Mouse (Mus musculus) ES-E14 (cell line): Measurements from ENCODE around the gene Arsb.

Source experiments
- CHD2 ChIP-seq: IDR thresholded peaks from 2 replicates; pipeline ENCODE4 v1.6.1; 2014; ENCODE audit warnings: mild to moderate bottlenecking, low read depth, low read length, inconsistent platforms
- HCFC1 ChIP-seq: IDR thresholded peaks from 2 replicates; pipeline ENCODE4 v1.6.1; 2012; ENCODE audit warnings: low read length, inconsistent platforms, borderline replicate concordance; ENCODE audit not compliant: insufficient read depth
- ZC3H11A ChIP-seq: IDR thresholded peaks from 2 replicates; pipeline ENCODE4 v1.6.1; 2012; ENCODE audit warnings: low read depth, mild to moderate bottlenecking, inconsistent platforms, low read length, borderline replicate concordance
- ZNF384 ChIP-seq: IDR thresholded peaks from 2 replicates; pipeline ENCODE4 v1.6.1; 2012; ENCODE audit warnings: low read depth, low read length, inconsistent platforms

DNA sequence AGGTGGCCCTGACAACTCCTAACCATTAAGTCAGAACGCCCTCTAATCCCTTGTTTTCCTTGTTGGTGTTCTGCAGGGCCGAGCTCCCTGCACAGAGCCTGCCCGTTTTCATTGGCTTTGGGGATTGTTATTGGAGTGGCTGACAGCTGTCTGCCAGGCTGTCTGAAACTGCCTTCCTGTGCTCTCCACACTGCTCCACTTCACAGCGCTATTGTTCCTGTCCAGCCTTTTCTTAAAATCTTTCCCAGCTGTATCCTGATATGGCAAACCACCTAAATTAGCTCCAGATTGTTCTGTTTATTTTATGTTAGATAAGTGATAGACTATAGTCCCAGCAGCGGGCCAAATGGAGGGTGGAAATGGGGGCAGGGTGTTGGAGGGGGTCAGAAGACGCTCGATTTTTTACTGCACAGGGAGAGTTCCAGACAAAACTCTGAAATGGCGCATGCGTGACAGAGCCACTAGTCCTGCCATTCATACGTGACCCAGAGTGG lies 67.8 kb downstream of the Arsb start:
- no peak for TF ChIP-seq CHD2
- TF ChIP-seq ZNF384: no peak
- no peak for TF ChIP-seq HCFC1
- no peak for TF ChIP-seq ZC3H11A
